Mouse (Mus musculus): Measurements from ENCODE around the gene Wfdc17.

DNA sequence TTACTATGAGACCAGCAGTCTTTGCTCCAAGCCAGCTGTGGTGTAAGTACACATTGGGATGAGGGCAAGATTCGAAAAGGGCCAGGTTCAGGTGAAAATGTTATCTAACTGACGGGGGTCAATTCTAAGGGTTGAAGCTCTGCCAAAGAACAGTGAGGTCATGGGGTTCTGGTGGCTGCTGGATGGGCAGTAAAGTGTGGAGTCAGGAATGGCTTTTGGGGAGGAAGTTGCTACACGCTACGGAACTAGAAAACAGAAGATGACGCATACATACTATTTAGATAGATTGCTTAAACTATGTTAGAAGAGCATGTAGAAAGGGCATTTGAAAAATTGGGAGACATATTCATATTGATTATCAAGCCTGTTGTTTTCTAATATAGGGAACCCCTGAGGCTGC is 40.3 kb upstream of the Wfdc17 start:
- no peak for TF ChIP-seq CTCF (IDR thresholded peaks at IDR 0.05; ENCODE audit: low read depth, low read length)
- TF ChIP-seq POLR2A (IDR thresholded peaks at IDR 0.05; ENCODE audit: extremely low read depth, insufficient read depth, low read length), result no peak

Data from liver, adult 2 months (tissue).